Mouse (Mus musculus): ENCODE measurements at regions not wholly inside any gene's neighbourhood (a gene's known extent, or its start where the extent isn't known, plus 50 kb on each side); places are given as distances from the start of the nearest gene placed in this dataset.

DNA sequence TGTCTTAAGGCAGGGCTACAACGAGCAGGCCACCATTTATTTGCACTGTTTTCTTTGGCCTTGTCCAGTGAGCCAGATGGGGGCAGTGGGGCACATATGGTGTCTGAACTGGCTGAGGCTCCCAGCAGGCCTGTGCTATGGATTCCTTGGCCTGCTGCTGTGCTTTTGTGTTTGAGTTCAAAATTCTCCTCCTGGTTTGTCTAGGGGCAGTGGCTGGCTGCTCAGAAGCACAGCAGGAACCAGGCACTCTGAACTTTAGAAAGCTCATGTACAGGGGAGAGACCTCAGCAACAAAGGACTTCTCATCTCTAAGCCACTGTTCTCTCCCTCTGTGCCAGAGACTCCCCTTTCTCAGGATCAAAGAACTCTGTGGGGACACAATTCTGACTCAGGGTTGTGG, 370.9 kb downstream of the Bckdhb start:
- TF ChIP-seq CTCF (IDR thresholded peaks at IDR 0.05; ENCODE audit: control insufficient read depth, insufficient read depth, low read length), result no peak
- TF ChIP-seq POLR2A (IDR thresholded peaks at IDR 0.05; ENCODE audit: borderline replicate concordance, control insufficient read depth, low read depth, low read length), result no peak
